Mouse (Mus musculus): ENCODE measurements around the gene Tmbim4. TPM values are rescaled to one million over a fixed set of nuclear protein-coding genes. Genes with fewer than 3 reads are reported as not detected.

Tmbim4 gene
- polyA plus RNA-seq, 1 experiment from 2014 or later: 181 TPM

GRCm38 (mm10) chr10:120171340-120171739 lies 30.1 kb upstream of the Tmbim4 start:
- no peak for DNase-seq (ENCODE audit: low spot score)
- Histone ChIP-seq H3K27ac (replicated peaks) (no peak overlapping the region), H3K9me3 (ENCODE audit: control insufficient read depth, low read length) (no peaks in the 10 kb centered on the region), H3K27me3 (ENCODE audit: control insufficient read depth, insufficient read depth, low read length) (no peaks in the 10 kb centered on the region), H3K9ac (ENCODE audit: low read length) (no peak overlapping the region), H3K36me3 (ENCODE audit: control insufficient read depth, insufficient read depth, low read length) (no peaks in the 10 kb centered on the region), H3K4me2 (replicated peaks; ENCODE audit: low read depth) (no peak overlapping the region), H3K4me1 (replicated peaks; ENCODE audit: control insufficient read depth, insufficient read depth) (no peaks in the 10 kb centered on the region), H3K4me3 (ENCODE audit: low read depth, low read length) (no peak overlapping the region)
- no peak for ATAC-seq (ENCODE audit: low FRiP score, low TSS enrichment)
- 44% methylated on average over 5 of the region's 5 CpGs for WGBS
- no peak for TF ChIP-seq EP300 (optimal IDR thresholded peaks at IDR 0.05)
- TF ChIP-seq CTCF (IDR thresholded peaks at IDR 0.05; ENCODE audit: low read depth): no peak

GRCm38 (mm10) chr10:120174192-120174705 lies 27.1 kb upstream of the Tmbim4 start:
- Histone ChIP-seq H3K9me3 (ENCODE audit: control insufficient read depth, low read length) (no peaks in the 10 kb centered on the region), H3K4me1 (replicated peaks; ENCODE audit: control insufficient read depth, insufficient read depth) (no peaks in the 10 kb centered on the region), H3K36me3 (ENCODE audit: control insufficient read depth, insufficient read depth, low read length) (no peaks in the 10 kb centered on the region), H3K9ac (ENCODE audit: low read length) (no peak overlapping the region), H3K27ac (replicated peaks) (no peak overlapping the region), H3K4me3 (ENCODE audit: low read depth, low read length) (no peak overlapping the region), H3K27me3 (ENCODE audit: control insufficient read depth, insufficient read depth, low read length) (no peaks in the 10 kb centered on the region), H3K4me2 (replicated peaks; ENCODE audit: low read depth) (no peak overlapping the region)
- DNase-seq (ENCODE audit: low spot score) (no peak), ATAC-seq (ENCODE audit: low FRiP score, low TSS enrichment) (no peak)
- 84% methylated on average over 15 of the region's 15 CpGs for WGBS
- TF ChIP-seq CTCF (IDR thresholded peaks at IDR 0.05; ENCODE audit: low read depth) (no peak), EP300 (optimal IDR thresholded peaks at IDR 0.05) (no peak)

GRCm38 (mm10) chr10:120182887-120183286 lies 18.5 kb upstream of the Tmbim4 start:
- H3K36me3 ChIP-seq (ENCODE audit: control insufficient read depth, insufficient read depth, low read length): no peaks in the 10 kb centered on the region
- H3K4me2 ChIP-seq (replicated peaks; ENCODE audit: low read depth): no peak overlapping the region
- H3K9me3 ChIP-seq (ENCODE audit: control insufficient read depth, low read length): no peaks in the 10 kb centered on the region
- H3K9ac ChIP-seq (ENCODE audit: low read length): no peak overlapping the region
- DNase-seq (ENCODE audit: low spot score): no peak
- no peak for ATAC-seq (ENCODE audit: low FRiP score, low TSS enrichment)
- H3K27me3 ChIP-seq (ENCODE audit: control insufficient read depth, insufficient read depth, low read length): no peaks in the 10 kb centered on the region
- H3K4me1 ChIP-seq (replicated peaks; ENCODE audit: control insufficient read depth, insufficient read depth): no peaks in the 10 kb centered on the region
- no peak overlapping the region for H3K27ac ChIP-seq (replicated peaks)
- WGBS: 86% methylated on average over 1 of the region's 1 CpGs
- no peak overlapping the region for H3K4me3 ChIP-seq (ENCODE audit: low read depth, low read length)
- no peak for TF ChIP-seq EP300 (optimal IDR thresholded peaks at IDR 0.05)
- TF ChIP-seq CTCF (IDR thresholded peaks at IDR 0.05; ENCODE audit: low read depth): peak; percentile 53

DNA sequence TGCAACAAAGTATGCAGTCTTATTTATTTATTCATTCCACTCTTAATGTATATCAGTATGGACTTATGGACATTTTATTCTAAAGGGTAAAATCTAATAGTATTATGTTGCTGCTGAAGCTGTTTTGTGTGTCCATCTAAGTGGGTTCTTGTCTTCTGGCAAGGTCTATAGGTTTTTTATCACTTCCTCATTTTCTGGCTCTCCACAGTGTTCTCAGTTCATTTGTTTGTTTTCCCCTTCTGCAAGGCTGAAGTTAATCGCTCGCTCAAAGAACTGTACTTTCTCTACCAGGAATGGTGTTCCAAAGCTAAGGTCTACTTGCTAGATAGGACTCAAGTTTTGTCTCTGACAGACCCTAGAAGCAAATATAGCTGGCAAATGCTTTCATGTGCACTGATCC lies 18.0 kb upstream of the Tmbim4 start:
- Histone ChIP-seq H3K9me3 (ENCODE audit: control insufficient read depth, low read length) (no peaks in the 10 kb centered on the region), H3K27ac (replicated peaks) (no peak overlapping the region), H3K9ac (ENCODE audit: low read length) (no peak overlapping the region), H3K27me3 (ENCODE audit: control insufficient read depth, insufficient read depth, low read length) (no peaks in the 10 kb centered on the region), H3K4me3 (ENCODE audit: low read depth, low read length) (no peak overlapping the region), H3K4me2 (replicated peaks; ENCODE audit: low read depth) (no peak overlapping the region), H3K36me3 (ENCODE audit: control insufficient read depth, insufficient read depth, low read length) (no peaks in the 10 kb centered on the region), H3K4me1 (replicated peaks; ENCODE audit: control insufficient read depth, insufficient read depth) (no peaks in the 10 kb centered on the region)
- ATAC-seq (ENCODE audit: low FRiP score, low TSS enrichment) (no peak), DNase-seq (ENCODE audit: low spot score) (no peak)
- no peak for TF ChIP-seq CTCF (IDR thresholded peaks at IDR 0.05; ENCODE audit: low read depth)
- no peak for TF ChIP-seq EP300 (optimal IDR thresholded peaks at IDR 0.05)
- WGBS: 76% methylated on average over 2 of the region's 2 CpGs

- 32% methylated on average over 2 of the region's 2 CpGs for WGBS
- Histone ChIP-seq H3K4me2 (replicated peaks; ENCODE audit: low read depth) (no peak overlapping the region), H3K4me3 (ENCODE audit: low read depth, low read length) (no peak overlapping the region), H3K4me1 (replicated peaks; ENCODE audit: control insufficient read depth, insufficient read depth) (no peaks in the 10 kb centered on the region), H3K9ac (ENCODE audit: low read length) (no peak overlapping the region), H3K36me3 (ENCODE audit: control insufficient read depth, insufficient read depth, low read length) (no peaks in the 10 kb centered on the region), H3K27ac (replicated peaks) (no peak overlapping the region), H3K27me3 (ENCODE audit: control insufficient read depth, insufficient read depth, low read length) (no peaks in the 10 kb centered on the region), H3K9me3 (ENCODE audit: control insufficient read depth, low read length) (no peaks in the 10 kb centered on the region)
- TF ChIP-seq EP300 (optimal IDR thresholded peaks at IDR 0.05) (no peak), CTCF (IDR thresholded peaks at IDR 0.05; ENCODE audit: low read depth) (no peak)
- ATAC-seq (ENCODE audit: low FRiP score, low TSS enrichment) (no peak), DNase-seq (ENCODE audit: low spot score) (no peak)
Measured at GRCm38 (mm10) chr10:120188513-120188912, 12.9 kb upstream of the Tmbim4 start.

DNA sequence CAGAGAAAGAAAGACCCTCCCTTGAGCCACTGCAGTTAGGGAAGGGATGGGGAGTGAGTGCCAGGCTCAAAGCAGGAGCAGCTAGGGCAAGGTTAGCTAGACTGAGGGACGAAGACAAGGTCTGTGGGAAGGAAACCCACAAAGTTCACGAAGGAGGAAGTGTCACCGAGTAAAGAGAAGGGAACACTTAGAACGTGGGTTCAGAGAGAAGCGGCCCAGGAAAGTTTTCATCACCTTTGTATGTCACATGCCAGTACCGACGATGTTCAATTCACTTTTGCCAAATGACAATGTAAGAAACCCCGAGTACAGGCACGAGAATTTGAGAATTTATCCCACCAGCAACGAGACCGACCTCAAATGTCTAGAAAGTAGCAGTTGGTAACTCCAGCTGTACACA lies 12.1 kb upstream of the Tmbim4 start:
- H3K9ac ChIP-seq (ENCODE audit: low read length): no peak overlapping the region
- no peak overlapping the region for H3K4me3 ChIP-seq (ENCODE audit: low read depth, low read length)
- no peak overlapping the region for H3K27ac ChIP-seq (replicated peaks)
- no peaks in the 10 kb centered on the region for H3K27me3 ChIP-seq (ENCODE audit: control insufficient read depth, insufficient read depth, low read length)
- TF ChIP-seq EP300 (optimal IDR thresholded peaks at IDR 0.05) (no peak), CTCF (IDR thresholded peaks at IDR 0.05; ENCODE audit: low read depth) (no peak)
- H3K4me1 ChIP-seq (replicated peaks; ENCODE audit: control insufficient read depth, insufficient read depth): no peaks in the 10 kb centered on the region
- no peak for ATAC-seq (ENCODE audit: low FRiP score, low TSS enrichment)
- 66% methylated on average over 11 of the region's 11 CpGs for WGBS
- H3K9me3 ChIP-seq (ENCODE audit: control insufficient read depth, low read length): no peaks in the 10 kb centered on the region
- DNase-seq (ENCODE audit: low spot score): no peak
- no peak overlapping the region for H3K4me2 ChIP-seq (replicated peaks; ENCODE audit: low read depth)
- H3K36me3 ChIP-seq (ENCODE audit: control insufficient read depth, insufficient read depth, low read length): no peaks in the 10 kb centered on the region
